Mouse (Mus musculus) mature B cell (primary cell): Measurements from ENCODE around the gene Bcas3.
"Not testable (repeated sequence)": the region's sequence is repeated elsewhere in the genome, so short reads cannot be mapped to it uniquely, and the experiment has no call there.

Experiments
- in situ Hi-C: fragments of 300-500 bp; cut with MboI; formaldehyde crosslinking; loops from 2 replicates; pipeline ENCODE4 v1.14.3; 2019

Bcas3 gene

DNA sequence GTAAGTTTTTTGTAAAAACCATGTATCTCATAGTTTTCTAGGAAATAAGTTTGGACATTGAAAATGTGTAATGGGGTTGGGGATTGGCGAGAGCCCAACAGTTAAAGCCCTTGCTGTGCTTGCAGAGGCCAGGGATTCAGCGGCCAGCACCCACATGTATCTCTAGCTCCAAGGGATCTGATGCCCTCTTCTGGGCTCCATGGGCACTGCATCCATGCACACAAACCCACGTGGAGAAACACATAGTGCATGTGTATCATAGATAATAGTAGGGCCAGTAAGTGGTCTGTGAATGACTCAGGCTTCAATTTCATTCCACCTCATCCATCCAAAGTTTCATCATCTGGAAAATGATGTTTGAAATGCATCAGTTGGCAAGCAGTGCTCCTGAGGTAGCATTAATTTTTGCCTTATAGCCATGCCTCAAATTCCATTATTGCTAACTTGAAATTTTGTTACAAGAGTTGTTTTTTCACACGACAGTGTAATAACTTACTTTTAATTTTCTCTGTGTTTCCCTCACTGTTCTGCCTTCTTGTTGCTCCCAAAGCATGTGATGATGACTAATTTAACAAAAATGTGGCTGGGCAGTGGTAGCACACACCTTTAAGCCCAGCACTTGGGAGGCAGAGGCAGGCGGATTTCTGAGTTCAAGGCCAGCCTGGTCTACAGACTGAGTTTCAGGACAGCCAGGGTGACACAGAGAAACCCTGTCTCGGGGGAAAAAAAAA is 129.9 kb downstream of the Bcas3 start:
- in situ Hi-C loops = no loop called here

DNA sequence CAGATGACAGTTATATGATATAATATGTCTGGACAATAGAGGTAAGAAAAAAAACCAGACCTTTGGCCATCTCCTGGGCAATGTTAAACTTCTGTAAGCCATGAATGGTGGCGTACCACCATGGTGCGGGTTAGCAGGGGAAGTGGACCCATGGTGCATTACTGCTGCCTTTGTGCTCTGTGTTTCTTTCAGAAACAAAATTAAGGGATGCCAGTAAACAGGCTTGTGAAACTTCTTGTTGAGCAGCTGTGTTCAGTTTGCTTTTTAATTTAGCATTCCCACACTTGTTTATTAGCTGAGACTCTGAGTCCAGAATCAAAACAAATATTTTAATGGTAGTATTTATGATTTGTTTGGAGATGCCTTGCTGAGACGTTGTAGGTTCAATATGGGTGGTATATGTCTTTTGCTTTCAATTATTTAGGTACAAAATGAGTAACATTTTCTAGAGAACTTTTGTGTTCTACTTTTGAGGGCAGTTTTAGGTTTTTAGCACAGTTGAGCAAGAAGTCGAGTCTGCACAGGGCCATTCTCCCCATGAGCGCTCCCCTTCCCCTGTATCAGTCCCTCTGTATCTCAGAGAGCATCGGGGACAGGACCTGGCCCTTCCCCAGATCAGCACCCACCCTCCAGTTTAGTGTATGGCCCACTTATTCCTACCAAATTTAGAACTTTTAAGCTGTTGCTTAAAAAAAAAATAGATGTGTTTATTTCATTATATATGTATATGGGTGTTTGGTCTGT is 132.4 kb downstream of the Bcas3 start:
- in situ Hi-C loops = no loop called here

DNA sequence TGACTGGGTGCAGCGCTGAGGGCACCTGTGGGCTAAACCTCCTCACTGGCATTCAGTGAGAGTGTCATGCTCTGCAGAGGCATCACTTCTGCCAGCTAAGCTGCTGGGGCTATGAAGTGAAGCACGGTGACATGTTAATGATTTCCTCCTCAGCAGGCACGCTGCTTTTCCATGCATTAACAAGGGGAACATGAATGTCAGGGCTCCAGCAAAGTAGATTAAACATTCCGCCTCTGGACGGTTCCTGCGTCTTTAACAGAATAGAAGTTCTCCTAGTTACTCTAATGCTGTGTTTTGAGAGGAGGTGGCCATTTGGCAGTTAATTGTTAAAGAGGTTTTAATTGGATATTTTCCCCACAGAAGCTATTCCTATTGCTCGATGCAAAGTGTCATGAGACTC is 134.5 kb downstream of the Bcas3 start:
- in situ Hi-C loops = no loop called here

DNA sequence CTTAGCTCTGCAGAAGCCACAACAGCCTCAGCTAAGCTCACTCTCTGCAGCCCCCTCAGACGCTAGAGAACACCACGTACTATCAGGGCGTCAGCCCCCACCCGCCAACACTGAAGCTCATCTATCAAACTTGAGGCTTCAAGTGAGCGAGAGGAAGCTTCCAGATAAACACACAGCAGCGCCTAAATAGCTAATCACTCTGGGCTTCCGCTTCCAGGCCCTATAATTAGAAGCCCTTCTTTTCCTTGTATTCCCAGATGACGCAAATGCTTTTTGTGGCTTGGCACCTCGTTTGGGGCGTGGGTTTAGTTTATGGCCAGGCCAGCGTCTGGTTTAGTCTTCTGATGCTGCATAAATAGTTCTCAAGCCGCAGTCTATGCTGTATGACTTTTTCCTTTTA is 139.3 kb downstream of the Bcas3 start:
- in situ Hi-C loops = no loop called here

DNA sequence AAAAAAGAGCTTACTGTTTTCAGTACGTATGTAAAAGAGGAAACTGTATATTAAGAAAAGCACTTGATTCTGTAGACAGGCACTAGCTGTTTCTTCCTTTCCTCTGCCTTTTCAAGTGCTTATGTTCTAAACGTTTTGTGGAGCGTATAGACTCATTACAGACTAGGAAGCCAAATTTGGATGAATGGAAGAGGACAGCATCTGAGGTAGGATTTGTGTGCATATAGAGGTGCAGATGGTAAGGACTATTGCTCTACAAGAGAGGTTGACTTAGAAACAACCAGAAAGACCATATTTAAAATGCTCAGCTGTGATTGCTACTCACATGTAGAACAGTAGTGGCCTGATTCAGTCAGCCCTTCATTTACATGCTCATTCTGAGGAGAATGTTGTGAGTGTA is 139.7 kb downstream of the Bcas3 start:
- in situ Hi-C loops = no loop called here

DNA sequence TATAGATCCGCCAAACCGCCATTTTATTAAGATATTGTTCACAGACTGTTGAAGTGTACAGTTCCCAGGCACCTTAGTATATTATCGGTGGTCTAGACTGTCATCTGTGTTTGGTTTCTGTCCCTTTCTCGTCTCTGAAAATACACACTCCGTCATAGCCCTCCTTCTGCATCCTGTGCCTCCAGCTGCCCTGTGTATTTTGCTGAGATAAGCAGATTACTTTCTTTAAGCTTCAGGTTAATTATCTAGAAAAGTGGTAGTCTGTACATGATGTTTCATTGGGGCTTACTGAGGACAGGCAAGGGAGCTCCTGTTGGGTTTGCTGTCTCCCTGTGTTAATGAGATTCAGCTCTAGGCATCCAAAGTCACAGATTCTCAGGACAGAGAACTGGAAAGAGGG is 146.6 kb downstream of the Bcas3 start:
- in situ Hi-C loops = no loop called here

DNA sequence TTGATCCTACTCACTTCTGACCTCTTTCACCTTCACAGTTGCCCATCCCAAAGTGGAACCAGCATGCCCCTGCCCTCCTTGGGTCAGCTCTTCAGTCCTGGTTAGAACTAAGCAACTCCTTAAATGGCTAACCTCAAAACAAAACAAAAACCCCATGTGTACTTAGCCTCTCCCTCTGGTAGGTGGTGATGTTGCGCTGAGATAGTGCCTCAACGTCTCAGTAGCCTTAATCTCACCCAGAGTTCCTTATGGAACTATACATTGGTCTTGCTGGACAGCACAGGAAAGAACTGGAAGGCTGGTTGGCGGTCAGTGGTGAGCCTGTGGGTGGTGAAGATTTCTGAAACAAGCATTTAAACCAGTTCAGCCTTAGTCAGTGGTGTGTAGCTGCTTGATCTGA is 149.1 kb downstream of the Bcas3 start:
- in situ Hi-C loops = no loop called here

DNA sequence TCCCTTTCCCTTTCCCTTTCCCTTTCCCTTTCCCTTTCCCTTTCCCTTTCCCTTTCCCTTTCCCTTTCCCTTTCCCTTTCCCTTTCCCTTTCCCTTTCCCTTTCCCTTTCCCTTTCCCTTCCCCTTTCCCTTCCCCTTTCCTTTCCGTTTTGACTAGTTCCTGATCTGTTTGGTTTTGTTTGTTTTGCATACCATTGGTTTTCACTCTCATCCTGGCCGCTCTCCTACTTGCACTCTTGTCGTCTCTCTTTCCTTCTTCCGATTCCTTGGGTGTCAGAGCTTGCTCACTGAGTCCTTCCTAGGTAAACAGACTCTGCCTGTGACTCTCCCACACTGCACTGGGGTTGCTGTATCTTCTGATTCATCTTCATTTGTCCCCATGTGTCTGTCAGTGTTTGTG is 151.8 kb downstream of the Bcas3 start:
- in situ Hi-C loops = not testable (repeated sequence)

DNA sequence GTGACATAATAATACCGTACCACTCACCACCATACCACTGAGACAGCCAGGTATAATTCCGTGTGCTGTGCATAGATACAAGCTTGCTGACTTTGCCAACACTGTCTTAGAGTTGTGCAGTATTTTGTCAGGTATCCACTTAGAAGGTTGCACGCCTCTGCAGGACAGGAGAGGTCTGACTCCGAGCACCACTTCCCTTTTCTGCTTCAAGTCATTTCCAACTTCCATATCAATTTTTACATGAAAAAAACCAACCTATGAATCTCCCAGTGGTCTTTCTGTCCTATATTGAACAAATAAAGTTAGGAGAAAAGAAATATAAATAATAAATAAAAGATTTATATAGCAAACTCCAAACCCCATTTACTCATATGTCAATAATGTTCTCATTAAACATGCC is 152.8 kb downstream of the Bcas3 start:
- in situ Hi-C loops = no loop called here

DNA sequence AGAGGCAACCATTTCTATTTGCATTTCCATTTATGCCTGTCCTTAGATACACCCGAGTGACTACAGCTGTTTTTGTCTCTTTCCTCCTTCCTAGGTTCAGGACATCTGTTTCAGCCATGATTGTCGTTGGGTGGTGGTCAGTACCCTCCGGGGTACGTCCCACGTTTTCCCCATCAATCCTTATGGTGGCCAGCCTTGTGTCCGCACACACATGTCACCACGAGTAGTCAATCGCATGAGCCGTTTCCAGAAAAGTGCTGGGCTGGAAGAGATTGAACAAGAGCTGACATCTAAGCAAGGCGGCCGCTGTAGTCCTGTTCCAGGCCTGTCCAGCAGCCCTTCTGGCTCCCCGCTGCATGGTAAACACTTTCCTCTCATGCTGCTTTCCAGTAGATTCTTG is 156.4 kb downstream of the Bcas3 start:
- in situ Hi-C loops = no loop called here

DNA sequence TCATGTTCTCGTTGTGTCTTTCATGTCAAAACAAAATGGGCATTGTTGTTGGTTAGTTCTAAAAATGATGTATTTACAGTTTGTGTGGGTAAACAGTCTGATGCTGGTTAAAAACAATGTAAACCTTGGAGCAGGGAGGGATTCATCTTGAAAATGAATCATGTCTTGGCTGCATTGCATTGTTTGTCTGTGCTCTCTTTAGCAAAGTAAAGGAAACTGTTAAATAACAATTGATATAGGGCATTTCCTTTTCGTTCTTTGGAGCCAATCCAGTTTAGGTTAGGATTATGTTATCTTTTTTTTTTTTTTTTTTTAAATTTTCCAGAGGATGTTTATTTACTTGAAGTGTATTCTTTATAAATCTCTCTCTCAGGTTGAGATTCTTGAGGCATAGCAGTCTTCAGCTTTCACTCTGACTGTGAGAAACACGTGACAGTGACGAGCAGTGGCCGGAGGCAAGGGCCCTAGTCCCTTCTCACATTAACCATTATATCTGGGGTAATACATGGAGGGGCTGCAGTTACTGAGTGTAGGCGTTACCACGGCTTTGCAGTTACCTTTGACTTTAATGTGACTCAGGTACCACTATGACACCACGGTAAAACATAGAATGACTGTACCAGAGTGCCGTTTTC is 158.4 kb downstream of the Bcas3 start:
- in situ Hi-C loops = no loop called here

DNA sequence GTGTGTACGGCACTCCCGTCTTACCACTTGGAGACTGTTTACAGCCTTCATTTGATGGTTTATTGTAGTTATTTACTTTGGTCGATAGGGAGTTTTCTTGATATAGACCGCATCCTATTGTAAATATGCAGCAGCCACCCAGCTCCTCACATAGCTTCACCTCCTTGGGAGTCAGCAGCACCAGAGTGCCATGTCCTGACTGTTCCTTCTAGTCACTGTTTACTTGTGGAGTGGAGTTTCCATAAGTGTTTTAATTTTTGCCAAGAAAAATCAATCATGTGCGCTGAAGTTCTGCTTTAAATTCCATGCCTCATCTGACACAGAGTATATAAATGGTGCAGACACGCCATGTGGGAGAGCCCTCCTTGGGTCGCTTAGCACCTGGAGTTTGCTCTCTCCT is 163.8 kb downstream of the Bcas3 start:
- in situ Hi-C loops = no loop called here

DNA sequence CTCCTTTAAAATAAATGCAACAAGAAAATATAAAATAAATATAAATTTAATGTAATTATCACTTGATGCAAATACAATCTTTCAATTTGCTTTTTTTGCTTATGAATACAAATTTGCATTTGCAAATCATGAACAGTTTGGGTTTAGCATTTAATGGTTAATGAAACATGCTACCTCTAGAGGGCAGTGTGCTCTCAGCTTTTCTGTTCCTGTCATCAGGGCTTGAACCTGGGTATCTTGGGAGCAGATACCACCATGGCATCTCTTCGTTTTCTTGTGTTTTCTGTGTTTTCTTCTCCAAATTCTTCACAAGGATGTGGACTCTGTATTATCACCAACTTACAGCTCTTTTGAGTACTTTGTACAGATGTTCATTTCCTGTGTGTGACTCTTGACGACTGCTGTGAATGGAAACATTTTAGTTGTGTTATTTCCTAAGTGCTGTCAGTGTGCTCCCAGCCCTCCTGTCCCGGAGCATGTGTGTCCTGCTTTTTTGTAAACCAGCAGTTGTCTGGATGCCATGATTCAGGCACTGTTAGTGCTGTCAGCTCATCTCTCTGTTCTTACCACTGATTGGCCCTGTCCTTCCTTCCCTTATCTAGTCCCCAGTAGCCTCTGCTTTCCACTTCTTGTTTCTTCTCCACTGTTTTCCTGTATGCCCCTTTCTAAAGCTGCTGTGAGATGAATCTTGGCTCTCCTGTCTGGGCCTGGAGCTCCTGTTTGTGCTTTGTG is 165.2 kb downstream of the Bcas3 start:
- in situ Hi-C loops = no loop called here

DNA sequence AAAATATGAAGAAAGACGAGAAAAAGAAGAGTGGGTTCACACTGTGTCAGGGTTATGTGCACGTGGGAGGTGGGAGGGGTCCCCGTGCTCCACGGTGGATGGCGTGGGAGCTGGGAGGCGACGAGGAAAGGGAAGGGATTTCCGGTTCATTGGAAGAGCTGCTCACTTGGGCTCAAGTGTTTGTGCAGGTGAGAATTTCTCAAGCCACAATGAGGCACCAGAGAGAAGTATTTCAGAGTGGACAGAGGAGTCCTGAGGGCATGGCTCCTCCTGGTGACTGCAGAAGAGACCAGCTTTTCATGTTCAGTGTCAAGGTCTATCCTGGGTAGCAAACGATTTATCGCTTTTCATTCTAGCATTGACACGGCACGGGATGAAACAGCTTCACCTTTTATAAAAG is 167.3 kb downstream of the Bcas3 start:
- in situ Hi-C loops = no loop called here

DNA sequence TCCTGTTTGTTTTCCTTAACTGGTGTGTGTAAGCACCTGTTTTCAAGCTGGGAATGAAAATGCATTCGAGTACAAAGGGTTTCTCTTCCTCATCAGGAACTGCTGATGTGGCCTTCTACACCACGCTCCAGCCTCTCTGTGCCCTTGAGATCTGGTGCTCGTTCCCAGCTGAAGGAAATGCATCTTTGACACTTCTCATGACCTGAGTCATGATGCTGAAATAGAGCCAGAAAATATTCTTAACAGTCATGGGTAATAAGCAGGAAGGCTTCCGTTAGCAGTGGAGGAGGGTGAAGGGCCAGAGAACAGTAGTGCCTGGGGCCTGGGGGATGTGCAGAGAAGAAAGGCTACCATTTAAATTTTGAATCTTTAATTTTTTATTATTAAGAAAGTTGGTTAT is 168.0 kb downstream of the Bcas3 start:
- in situ Hi-C loops = no loop called here

DNA sequence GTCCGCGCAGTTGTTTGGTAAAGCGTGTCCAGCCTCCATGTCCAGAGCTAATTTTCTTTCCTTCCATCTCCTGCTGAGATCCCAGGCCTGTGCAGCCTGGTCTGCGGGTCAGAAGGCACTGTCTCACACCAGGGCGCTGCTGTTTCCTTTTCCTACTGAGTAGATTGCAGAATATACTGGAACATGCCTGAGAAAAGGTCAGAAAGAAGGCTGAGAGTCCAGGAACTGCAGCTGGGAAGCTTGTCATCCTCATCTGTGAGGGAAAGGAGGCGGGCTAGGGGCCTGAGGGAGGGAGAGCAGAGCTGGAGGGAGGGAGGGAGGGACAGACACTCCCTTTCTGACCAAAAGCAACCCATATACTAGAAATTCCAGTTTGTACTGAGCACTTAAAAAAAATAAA is 170.7 kb downstream of the Bcas3 start:
- in situ Hi-C loops = no loop called here

DNA sequence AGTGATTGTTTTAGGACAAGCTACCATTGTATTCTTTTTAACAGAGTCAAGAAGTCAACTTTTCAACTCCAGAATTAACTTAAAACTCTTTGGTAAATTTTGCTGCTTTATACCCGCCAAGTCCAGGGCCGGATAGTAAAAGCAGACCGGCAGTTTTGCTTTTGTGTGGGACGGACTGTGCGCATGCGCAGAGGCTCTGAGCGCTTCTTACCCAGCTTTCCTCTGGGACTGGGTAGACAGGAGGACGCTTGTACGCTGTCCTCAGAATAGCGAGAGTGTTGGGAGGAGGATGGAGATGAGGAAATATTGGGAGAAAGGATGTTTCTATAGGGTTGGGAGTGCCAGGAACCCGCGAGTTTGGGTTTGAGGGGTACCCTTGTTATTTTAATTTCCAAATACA is 171.2 kb downstream of the Bcas3 start:
- in situ Hi-C loops = no loop called here

DNA sequence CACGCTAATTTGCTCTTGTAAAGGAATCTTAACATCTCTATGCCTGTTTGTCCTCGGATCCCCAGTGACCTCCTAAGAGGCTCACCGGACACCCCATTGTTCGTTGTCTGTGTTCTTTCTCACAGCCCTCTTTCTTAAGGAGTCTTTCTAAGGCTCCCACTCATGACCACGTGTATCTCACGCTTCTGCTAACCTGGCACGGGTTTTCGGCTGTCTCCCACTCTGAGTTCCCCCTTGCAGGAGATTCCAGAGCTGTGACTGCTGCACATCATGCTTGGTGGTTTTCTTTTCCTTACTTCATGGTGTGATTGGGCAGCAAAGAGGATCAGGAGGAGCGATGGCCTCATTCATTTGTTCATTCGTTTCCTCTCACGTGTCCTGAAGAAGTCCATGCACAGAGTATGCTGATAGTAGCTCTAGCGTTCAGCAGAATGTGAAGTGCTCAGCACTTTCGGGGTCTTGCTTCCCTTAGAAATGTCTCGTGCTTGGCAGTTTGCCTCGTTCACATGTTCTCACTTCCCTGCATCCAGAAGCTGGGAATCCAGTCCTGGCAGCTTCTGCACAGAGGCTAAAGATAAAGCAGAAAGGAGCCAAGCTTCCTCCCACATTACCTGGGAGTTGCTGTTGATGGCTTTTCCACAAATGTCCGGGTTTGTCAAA is 172.0 kb downstream of the Bcas3 start:
- in situ Hi-C loops = no loop called here

DNA sequence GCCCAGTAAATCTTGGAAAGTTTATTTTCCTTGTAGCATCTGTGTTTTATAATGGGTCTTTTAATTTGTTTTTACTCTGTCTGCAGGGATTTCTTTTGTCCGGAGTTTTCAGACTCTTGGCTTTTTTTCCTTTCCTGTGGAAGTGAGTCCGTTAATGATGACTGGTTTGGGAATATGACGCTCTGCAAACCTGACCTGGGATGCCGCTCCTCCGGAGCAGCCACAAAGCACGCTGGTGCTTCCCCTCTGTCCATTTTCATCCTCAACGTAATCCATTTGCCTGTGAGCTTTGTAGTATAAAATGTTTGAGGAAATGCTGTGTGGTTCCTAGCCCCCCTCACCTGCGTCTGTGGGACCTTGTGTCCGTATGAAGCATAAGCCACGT is 172.5 kb downstream of the Bcas3 start:
- in situ Hi-C loops = no loop called here

DNA sequence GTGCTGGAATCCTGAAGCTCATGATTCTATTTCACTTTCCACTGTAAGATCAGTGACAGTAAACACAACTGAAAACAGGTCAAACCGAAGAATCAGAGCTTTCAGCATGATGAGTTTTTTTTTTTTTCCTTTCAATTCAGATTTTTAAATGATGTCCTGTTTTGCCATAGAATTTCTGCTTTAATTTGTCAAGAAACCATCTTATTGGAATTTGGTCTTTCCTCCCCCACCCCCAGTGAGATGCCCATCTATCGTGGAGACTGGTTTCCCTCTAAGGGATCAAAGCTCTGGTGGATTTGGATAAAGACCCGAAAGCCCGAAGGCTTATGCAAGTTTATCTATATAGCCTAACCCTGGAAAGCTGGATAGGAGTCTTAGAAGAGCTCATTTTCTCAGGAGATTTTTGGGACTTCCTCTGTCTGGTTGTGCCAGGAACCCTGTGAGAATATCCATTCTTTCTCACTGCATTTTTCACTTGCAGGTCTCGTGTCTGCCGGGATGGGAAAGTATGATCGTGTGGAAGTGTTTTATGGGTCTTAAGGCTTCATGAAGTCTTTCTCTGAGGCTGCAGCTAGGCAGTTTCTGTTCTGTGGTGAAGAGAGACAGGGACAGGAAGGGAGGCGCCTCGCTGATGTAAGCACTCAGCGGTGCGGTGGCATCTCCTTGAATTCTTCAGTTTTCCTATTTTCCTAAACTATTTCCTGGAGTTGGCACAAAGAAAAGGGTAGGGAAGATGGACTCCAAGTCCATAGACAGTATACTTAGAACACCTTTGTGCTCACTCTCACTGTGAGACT is 173.2 kb downstream of the Bcas3 start:
- in situ Hi-C loops = no loop called here

DNA sequence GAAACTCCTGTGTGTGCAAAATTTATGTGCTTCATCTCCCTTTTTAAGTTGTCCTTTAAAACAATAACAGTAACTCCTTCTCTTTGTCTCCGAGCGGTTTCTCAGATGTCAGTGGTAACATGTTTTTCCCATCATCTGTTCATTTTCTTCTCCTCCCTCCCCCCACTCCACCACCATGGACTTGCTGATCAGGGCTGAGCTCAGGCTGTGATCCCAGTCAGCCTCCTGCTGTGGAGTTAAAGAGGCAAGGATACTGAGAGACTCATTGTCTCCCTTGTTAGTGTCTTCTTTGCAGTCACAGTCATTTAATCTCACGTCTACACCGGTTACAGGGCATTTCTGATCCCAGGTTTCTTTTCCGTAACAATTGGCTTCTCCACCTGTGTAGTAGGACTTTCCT is 174.3 kb downstream of the Bcas3 start:
- in situ Hi-C loops = no loop called here
